Mouse (Mus musculus) cortical plate, adult 2 months (tissue): Measurements from ENCODE around the gene Zfp174.

Experiments
- CTCF ChIP-seq: fragments of 200-500 bp; IDR thresholded peaks from 2 replicates; pipeline ENCODE4 v1.5.1; 2011; ENCODE audit warnings: mild to moderate bottlenecking, control low read depth, low read length; ENCODE audit not compliant: insufficient read depth; ENCODE audit errors: extremely low read depth
- POLR2A ChIP-seq: fragments of 200-500 bp; IDR thresholded peaks from 2 replicates; pipeline ENCODE4 v1.6.1; 2011; ENCODE audit warnings: mild to moderate bottlenecking, low read length, control low read depth; ENCODE audit not compliant: insufficient read depth; ENCODE audit errors: extremely low read depth

DNA sequence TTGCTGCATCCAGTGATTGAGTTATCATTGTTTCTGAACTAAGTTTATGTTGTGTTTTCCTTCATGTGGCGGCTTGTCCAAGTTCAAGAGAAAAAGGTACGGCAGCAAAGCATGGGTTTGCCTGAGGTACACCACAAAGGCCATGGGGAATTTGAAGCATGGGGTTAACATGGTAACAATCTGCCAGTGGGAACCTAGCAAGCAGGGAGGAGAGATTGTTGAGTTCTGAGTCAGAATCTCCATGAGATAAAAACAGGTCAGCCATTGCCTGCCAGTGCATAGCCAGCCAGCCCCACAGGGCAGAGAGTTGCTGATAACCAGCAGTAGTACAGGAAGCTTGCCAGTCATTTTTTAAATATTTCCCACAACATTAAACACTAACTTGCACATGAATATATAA, 26.9 kb upstream of the Zfp174 start:
- TF ChIP-seq CTCF, result no peak
- no peak for TF ChIP-seq POLR2A
